In the genomic region with DNA sequence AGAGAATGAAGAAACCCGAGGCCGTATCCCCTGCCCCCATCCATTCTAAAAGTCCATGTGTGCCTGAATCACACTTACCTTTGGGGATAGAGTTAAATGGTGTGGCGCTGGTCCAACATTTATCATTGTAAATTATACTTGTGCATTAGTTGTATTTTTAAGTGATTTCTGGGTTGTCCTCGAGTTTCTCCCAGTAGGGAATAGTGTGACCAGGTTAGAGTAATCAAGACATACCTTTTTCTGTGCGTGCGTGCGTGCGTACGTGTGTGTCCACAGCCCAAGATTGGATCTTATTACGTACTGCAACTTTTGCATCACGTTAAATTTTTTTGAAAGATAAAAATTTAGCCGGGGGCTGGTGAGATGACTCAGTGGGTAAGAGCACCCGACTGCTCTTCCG, we compare ENCODE assay signal across 8 mouse cellular contexts. TPM values are rescaled to one million over a fixed set of nuclear protein-coding genes. Genes with fewer than 3 reads are reported as not detected.
DNase-seq lines count a peak whose midpoint lies in the region; ATAC-seq and TF ChIP-seq lines count a peak whose summit lies in the region.

No protein-coding gene starts in this region.

- H3K27ac ChIP-seq in thymus, adult 2 months (ENCODE audit: control insufficient read depth, insufficient read depth, low read length) = peak overlapping the region; percentile 93
- H3K27ac ChIP-seq in limb, embryonic 13.5 days = peak overlapping the region; percentile 99
- H3K27ac ChIP-seq in stomach, embryonic 16.5 days (ENCODE audit: low read length) = peak overlapping the region; percentile 100

- H3K27me3 ChIP-seq in thymus, adult 2 months (ENCODE audit: control insufficient read depth, insufficient read depth, low read length) = no peaks in the 10 kb centered on the region
- no peaks in the 10 kb centered on the region for H3K27me3 ChIP-seq in limb, embryonic 13.5 days
- no peaks in the 10 kb centered on the region for H3K27me3 ChIP-seq in stomach, embryonic 16.5 days (ENCODE audit: control insufficient read depth, insufficient read depth, low read length)

- H3K9me3 ChIP-seq in limb, embryonic 13.5 days = no peaks in the 10 kb centered on the region
- no peaks in the 10 kb centered on the region for H3K9me3 ChIP-seq in stomach, embryonic 16.5 days (replicated peaks; ENCODE audit: control insufficient read depth, low read length)

- H3K4me1 ChIP-seq in thymus, adult 2 months (replicated peaks; ENCODE audit: control insufficient read depth, insufficient read depth, low read length) = peaks cover 5% of the 10 kb centered on the region
- peaks cover 27% of the 10 kb centered on the region for H3K4me1 ChIP-seq in limb, embryonic 13.5 days
- H3K4me1 ChIP-seq in stomach, embryonic 16.5 days (ENCODE audit: control insufficient read depth, insufficient read depth, low read length) = peaks cover 27% of the 10 kb centered on the region

- no peaks in the 10 kb centered on the region; the same call in 1 of the 2 replicates for H3K36me3 ChIP-seq in thymus, adult 2 months (ENCODE audit: control insufficient read depth, insufficient read depth, low read length)
- peaks cover 19% of the 10 kb centered on the region for H3K36me3 ChIP-seq in limb, embryonic 13.5 days
- peaks cover 6% of the 10 kb centered on the region; the same call in 1 of the 2 replicates for H3K36me3 ChIP-seq in stomach, embryonic 16.5 days (ENCODE audit: control insufficient read depth, insufficient read depth, low read length)

- peak overlapping the region; percentile 84 for H3K4me2 ChIP-seq in limb, embryonic 13.5 days (replicated peaks)
- peak overlapping the region; percentile 76 for H3K4me2 ChIP-seq in stomach, embryonic 16.5 days (ENCODE audit: low read depth, low read length)

- no peak for TF ChIP-seq CTCF in thymus, adult 2 months (IDR thresholded peaks at IDR 0.05; ENCODE audit: borderline replicate concordance, control insufficient read depth, extremely low read depth, insufficient read depth, low read length, poor library complexity)

- peak overlapping the region; percentile 56 for H3K4me3 ChIP-seq in thymus, adult 2 months (ENCODE audit: control insufficient read depth, insufficient read depth, low read length)
- peak overlapping the region; percentile 95 for H3K4me3 ChIP-seq in limb, embryonic 13.5 days
- peak overlapping the region; percentile 73 for H3K4me3 ChIP-seq in stomach, embryonic 16.5 days (replicated peaks; ENCODE audit: low read length)

- no peak for ATAC-seq in cerebellum, adult (ENCODE audit: insufficient number of reproducible peaks, low FRiP score, low TSS enrichment)
- ATAC-seq in limb, embryonic 13.5 days (ENCODE audit: low FRiP score, low read depth) = no peak
- no peak for ATAC-seq in stomach, embryonic 16.5 days (ENCODE audit: insufficient read depth, low FRiP score)

- TF ChIP-seq POLR2A in thymus, adult 2 months (IDR thresholded peaks at IDR 0.05; ENCODE audit: control insufficient read depth, extremely low read depth, insufficient read depth, low read length, poor library complexity) = no peak

- intact Hi-C loops in left cerebral cortex, postnatal 10 days (cut with DNase I) = no loop called here

- 45% methylated on average over 14 of the region's 14 CpGs for WGBS in thymus, adult 2 months
- 44% methylated on average over 14 of the region's 14 CpGs for WGBS in limb, embryonic 13.5 days
- 41% methylated on average over 14 of the region's 14 CpGs for WGBS in stomach, embryonic 16.5 days

- DNase-seq in cerebellum, adult 9-10 months = peak; percentile 74
- no peak for DNase-seq in thymus, adult 2 months
- no peak for DNase-seq in thymus, postnatal 0 days (ENCODE audit: low spot score)
- DNase-seq in left cerebral cortex, postnatal 10 days (ENCODE audit: extremely low spot score in 1 of 2, low spot score in 2 of 2) = no peak
- no peak for DNase-seq in thymus, postnatal 14 days

- H3K9ac ChIP-seq in limb, embryonic 13.5 days = peak overlapping the region; percentile 76
- peak overlapping the region; percentile 84 for H3K9ac ChIP-seq in stomach, embryonic 16.5 days (ENCODE audit: low read length)

RNA-seq across cellular contexts. Expression of gene Zbtb8os, which starts 0.8 kb away (rescaled TPM):
- polyA plus RNA-seq in thymus, adult 2 months (2012; rRNA removed) = 14.3 and 14.4 TPM in 2 replicates
- 87.7 and 96.2 TPM in 2 replicates for polyA plus RNA-seq in thymus, postnatal 0 days (2015; fragmentation: Nextera tagmentation; extraction: Ambion mirVana)
- polyA plus RNA-seq in limb, embryonic 13.5 days (2015; fragmentation: Nextera tagmentation; extraction: Ambion mirVana) = 43.4 and 44.0 TPM in 2 replicates
- polyA plus RNA-seq in stomach, embryonic 16.5 days (2015; fragmentation: Nextera tagmentation; extraction: Ambion mirVana) = 44.4 and 46.6 TPM in 2 replicates
- 10 to 100 TPM; 18.9 to 24.7 TPM for total RNA-seq in left cerebral cortex, postnatal 10 days (2021)

RNA-seq across cellular contexts. Expression of gene Rbbp4, which starts 1.1 kb away (rescaled TPM):
- polyA plus RNA-seq in thymus, adult 2 months (2012; rRNA removed) = 55.5 and 61.0 TPM in 2 replicates
- 504 and 513 TPM in 2 replicates for polyA plus RNA-seq in thymus, postnatal 0 days (2015; fragmentation: Nextera tagmentation; extraction: Ambion mirVana)
- 491 and 502 TPM in 2 replicates for polyA plus RNA-seq in limb, embryonic 13.5 days (2015; fragmentation: Nextera tagmentation; extraction: Ambion mirVana)
- 287 and 291 TPM in 2 replicates for polyA plus RNA-seq in stomach, embryonic 16.5 days (2015; fragmentation: Nextera tagmentation; extraction: Ambion mirVana)
- 100 to 1,000 TPM; 124 to 134 TPM for total RNA-seq in left cerebral cortex, postnatal 10 days (2021)

RNA-seq across cellular contexts. Expression of gene Zbtb8a, which starts 41.6 kb away (rescaled TPM):
- 3.3 and 3.6 TPM in 2 replicates for polyA plus RNA-seq in thymus, adult 2 months (2012; rRNA removed)
- polyA plus RNA-seq in thymus, postnatal 0 days (2015; fragmentation: Nextera tagmentation; extraction: Ambion mirVana) = 6.0 and 6.6 TPM in 2 replicates
- 14.6 and 14.8 TPM in 2 replicates for polyA plus RNA-seq in limb, embryonic 13.5 days (2015; fragmentation: Nextera tagmentation; extraction: Ambion mirVana)
- polyA plus RNA-seq in stomach, embryonic 16.5 days (2015; fragmentation: Nextera tagmentation; extraction: Ambion mirVana) = 17.4 and 19.2 TPM in 2 replicates
- total RNA-seq in left cerebral cortex, postnatal 10 days (2021) = 1 to 10 TPM; 7.6 to 8.5 TPM

RNA-seq across cellular contexts. Expression of gene Sync, which starts 48.9 kb away (rescaled TPM):
- 0.50 and 0.88 TPM in 2 replicates for polyA plus RNA-seq in thymus, adult 2 months (2012; rRNA removed)
- polyA plus RNA-seq in thymus, postnatal 0 days (2015; fragmentation: Nextera tagmentation; extraction: Ambion mirVana) = 0.31 and 0.35 TPM in 2 replicates
- 3.3 TPM in 2 replicates for polyA plus RNA-seq in limb, embryonic 13.5 days (2015; fragmentation: Nextera tagmentation; extraction: Ambion mirVana)
- polyA plus RNA-seq in stomach, embryonic 16.5 days (2015; fragmentation: Nextera tagmentation; extraction: Ambion mirVana) = 3.0 and 3.9 TPM in 2 replicates
- 1 to 10 TPM; 1.7 TPM for total RNA-seq in left cerebral cortex, postnatal 10 days (2021)
